Mouse (Mus musculus) right cerebral cortex, postnatal 36 days (tissue): ENCODE measurements around the gene Nf1.
A peak's percentile ranks its signal among the peaks of the same experiment; 100 is the strongest.
"Not testable (repeated sequence)": the region's sequence is repeated elsewhere in the genome, so short reads cannot be mapped to it uniquely, and the experiment has no call there.

Experiments used
- DNase-seq, 2 experiments: peaks; one replicate each; pipeline ENCODE4 v3.0.0; 2022; ENCODE audit warnings: low spot score in 2 of 2, mixed read lengths in 1 of 2

Nf1 gene

DNA sequence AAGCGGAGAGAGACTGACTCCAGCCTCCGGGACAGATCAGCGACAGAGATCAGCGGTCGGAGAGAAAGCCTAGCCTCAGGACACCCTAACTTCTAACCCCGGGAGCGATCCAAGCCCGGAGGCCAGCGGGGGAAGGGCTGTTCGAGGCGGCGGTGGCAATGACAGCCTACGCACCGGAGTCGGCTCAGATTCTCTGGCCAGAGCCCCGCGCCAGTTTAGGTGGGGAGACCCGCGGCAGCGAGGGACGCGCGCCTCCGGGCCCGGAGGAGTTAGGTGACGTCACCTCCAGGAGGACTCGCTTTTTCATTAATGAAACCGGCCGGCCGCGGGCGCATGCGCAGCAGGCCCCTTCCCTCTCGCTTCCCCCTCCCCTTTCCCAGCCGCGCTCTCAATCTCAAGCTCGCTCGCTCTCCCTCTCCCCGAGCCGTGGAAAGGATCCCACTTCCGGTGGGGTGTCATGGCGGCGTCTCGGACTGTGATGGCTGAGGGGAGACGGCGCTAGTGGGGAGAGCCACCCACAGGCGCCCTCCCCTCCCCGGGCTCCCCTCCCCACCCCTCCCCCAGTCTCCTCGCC lies at the start of gene Nf1:
Gene Nf1, plus strand, starts transcription at position 460 of the 574 bp plus-strand sequence.
- DNase-seq, result peak; percentile 92

GRCm38 (mm10) chr11:79290473-79290872 lies 49.0 kb upstream of the Nf1 start:
- DNase-seq, result no peak

DNA sequence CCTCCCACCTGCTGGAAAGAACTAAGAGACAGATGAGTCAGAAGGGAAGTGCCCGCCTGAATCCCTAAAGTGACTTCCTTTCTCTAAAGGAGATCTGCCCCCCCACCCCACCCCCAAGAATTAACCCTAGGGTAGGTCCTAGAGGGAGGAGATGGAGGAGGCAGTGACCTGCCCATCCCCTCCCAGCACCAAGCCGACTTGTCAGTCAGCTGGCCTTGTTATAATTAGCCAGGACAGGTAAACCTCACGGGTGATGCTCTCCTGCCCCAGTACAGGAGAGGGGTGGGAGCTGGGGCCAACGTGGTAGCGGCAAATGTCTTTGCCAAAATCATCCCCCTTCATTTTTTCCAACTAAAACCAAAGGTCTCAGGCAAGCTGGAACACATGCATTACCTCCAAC lies 47.8 kb upstream of the Nf1 start:
- DNase-seq, result no peak

GRCm38 (mm10) chr11:79292130-79292529 lies 47.4 kb upstream of the Nf1 start:
- DNase-seq, result no peak

DNA sequence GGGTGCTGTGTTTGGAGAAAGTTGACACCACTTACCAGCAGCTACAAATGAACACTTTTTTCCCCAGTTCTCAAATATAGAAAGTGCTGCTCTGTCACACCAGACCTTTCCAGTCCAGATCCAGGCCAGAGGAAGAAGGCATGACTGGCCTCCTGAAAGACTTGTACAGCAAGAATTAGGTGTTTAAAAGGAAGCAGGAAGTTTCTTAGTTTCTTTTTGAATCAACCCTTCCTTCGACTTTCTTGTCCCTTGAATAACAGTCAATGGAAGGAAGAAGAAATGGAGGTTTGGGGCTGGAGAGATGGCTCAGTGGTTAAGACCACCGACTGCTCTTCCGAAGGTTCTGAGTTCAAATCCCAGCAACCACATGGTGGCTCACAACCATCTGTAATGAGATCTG lies 46.5 kb upstream of the Nf1 start:
- no peak for DNase-seq

GRCm38 (mm10) chr11:79293971-79294370 lies 45.5 kb upstream of the Nf1 start:
- DNase-seq, result no peak

GRCm38 (mm10) chr11:79296167-79296566 lies 43.3 kb upstream of the Nf1 start:
- no peak for DNase-seq

GRCm38 (mm10) chr11:79296856-79297491 lies 42.5 kb upstream of the Nf1 start, which contains the start of gene Gm9964:
Gm9964 (minus strand) TSS chr11:79296906.
- no peak for DNase-seq

GRCm38 (mm10) chr11:79299719-79300431 lies 39.6 kb upstream of the Nf1 start:
- no peak for DNase-seq

- DNase-seq, result no peak
Observed at GRCm38 (mm10) chr11:79303109-79303508, 36.4 kb upstream of the Nf1 start.

- not testable (repeated sequence) for DNase-seq
Observed at GRCm38 (mm10) chr11:79304245-79304644, 35.2 kb upstream of the Nf1 start.

GRCm38 (mm10) chr11:79305697-79306340 lies 33.7 kb upstream of the Nf1 start:
- DNase-seq, result no peak

- no peak for DNase-seq
Observed at GRCm38 (mm10) chr11:79306510-79306909, 33.0 kb upstream of the Nf1 start.

DNA sequence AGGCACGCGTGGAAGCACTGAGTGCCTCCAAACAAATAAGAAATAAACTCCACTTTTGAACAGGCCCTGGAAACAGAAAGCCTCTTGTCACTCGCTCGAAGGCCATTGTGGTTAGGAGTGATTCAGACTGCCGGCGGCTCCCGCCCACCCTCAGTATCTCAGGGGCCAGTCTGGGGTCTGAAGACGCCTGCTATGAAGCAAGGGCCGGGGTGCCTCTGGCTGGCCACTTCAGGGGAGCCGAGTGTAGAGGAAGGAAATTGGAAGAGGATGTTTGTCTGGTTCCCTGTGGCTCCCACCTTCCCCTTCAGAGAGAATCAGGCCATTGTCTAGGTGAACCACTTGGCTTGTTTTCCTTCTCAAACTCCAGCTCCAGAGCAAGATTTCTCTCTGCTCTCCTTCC lies 32.5 kb upstream of the Nf1 start:
- no peak for DNase-seq

DNA sequence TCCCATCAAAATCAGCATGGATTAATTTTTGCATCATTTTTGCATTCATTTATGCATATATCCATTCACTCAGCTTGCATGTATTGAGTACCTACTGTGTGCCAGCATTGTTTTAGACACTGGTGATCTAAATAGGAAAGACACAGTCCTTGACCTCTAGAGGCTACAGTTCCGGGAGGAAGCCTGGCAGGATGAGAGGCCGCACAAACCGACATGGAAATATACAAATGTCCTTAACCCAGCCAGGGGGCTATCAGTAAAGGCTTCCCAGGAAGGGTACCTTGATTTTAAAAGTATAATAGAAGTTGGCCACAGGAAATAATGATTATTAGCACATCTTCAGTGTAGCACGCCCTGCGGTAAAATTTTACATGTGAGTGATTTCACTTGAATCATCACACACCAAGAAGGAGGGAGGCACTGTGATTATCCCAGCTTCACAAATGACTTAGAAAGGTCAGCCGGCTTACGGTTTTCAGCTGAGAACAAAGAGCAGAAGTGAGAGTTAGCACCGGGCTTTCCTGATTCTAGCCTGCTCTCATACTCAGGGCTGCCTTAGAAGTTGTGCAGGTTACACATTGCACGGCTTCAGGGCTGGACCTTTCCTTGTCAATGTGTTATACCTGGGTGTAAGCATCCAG lies 31.8 kb upstream of the Nf1 start:
- DNase-seq, result no peak

DNA sequence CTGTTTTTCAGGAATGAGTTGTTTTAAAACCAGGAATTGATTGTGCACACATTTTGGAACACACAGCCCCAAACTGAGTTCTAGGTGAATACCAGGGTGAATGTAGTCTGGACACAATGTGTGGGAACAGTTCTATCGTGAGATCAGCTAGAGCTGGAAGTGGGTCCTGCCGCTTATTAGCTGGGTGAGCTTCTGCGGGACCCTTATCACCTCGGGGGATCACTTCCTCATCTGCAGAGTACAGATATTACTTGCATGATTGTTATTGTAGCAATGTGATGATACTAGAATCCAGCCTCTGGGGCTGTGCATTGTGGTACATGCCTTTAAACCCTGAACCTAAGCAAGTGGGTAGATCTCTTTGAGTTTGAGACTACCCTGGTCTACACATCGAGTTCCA lies 29.0 kb upstream of the Nf1 start:
- no peak for DNase-seq

DNA sequence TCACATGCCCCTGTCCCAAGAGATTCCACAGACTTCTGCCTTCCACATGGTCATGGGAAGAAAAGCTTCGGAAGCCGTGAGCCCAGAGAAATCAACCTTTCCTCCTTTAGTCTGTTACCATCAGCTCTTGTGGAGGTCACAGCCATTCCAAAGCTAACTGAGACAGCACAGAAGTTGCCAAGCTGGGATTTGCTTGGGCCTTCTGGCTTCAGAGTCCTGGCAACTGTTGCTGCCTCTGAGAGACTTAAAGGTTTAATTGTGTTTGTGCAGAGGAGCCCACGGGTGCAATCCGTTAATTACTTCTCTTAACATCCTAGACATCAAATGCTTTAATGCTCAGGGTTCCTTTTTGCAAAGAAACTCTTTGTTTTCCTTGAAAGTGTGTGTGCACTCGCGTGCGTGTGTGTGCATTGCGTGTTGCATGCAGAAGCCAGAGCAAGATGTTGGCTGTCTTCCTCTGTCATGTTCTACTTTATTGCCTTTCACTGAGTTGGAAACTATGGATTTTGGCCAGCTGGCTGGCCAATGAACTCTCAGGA lies 22.6 kb upstream of the Nf1 start:
- no peak for DNase-seq

GRCm38 (mm10) chr11:79319807-79320206 lies 19.7 kb upstream of the Nf1 start:
- DNase-seq, result no peak

GRCm38 (mm10) chr11:79323985-79324685 lies 15.4 kb upstream of the Nf1 start:
- DNase-seq, result no peak

- no peak for DNase-seq
Observed at GRCm38 (mm10) chr11:79325663-79326062, 13.8 kb upstream of the Nf1 start.

DNA sequence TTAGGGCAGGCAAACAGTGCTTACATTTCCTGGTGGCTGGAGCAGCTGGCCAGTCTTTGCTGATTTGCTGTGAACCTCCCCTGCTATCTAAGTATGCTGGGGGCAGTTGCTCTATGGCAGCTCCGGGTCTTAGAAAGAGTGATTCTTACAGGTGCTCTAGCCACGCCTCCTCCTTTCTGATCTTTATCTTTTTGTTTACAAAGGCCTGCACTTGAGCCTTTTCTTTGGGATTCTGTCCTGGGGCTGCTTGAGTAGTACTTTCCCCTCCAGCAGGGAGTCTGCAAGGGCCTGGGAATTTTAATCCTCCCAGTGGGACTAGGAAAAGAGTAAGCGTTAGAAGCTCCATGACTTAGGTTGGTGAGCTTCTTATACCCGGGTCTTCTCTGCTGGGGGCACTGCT lies 12.4 kb upstream of the Nf1 start:
- DNase-seq, result no peak
